Mouse (Mus musculus): ENCODE data around the gene Ppara.

GRCm38 (mm10) chr15:85756611-85757010, 21.8 kb downstream of the Ppara start:
- no peak for TF ChIP-seq CTCF (IDR thresholded peaks at IDR 0.05; ENCODE audit: borderline replicate concordance, insufficient read depth, low read length)
- TF ChIP-seq POLR2A (IDR thresholded peaks at IDR 0.05; ENCODE audit: low read depth, low read length) = no peak
